Mouse (Mus musculus) ES-E14 (cell line): ENCODE results near the gene Arhgap9.

ENCODE experiments used
- CHD2 ChIP-seq: IDR thresholded peaks from 2 replicates; pipeline ENCODE4 v1.6.1; 2014; ENCODE audit warnings: mild to moderate bottlenecking, low read depth, low read length, inconsistent platforms
- HCFC1 ChIP-seq: IDR thresholded peaks from 2 replicates; pipeline ENCODE4 v1.6.1; 2012; ENCODE audit warnings: low read length, inconsistent platforms, borderline replicate concordance; ENCODE audit not compliant: insufficient read depth
- MAFK ChIP-seq: IDR thresholded peaks from 2 replicates; pipeline ENCODE4 v1.6.1; 2014; ENCODE audit warnings: mild to moderate bottlenecking, low read depth, low read length, inconsistent platforms; ENCODE audit not compliant: insufficient read depth
- ZC3H11A ChIP-seq: IDR thresholded peaks from 2 replicates; pipeline ENCODE4 v1.6.1; 2012; ENCODE audit warnings: low read depth, mild to moderate bottlenecking, inconsistent platforms, low read length, borderline replicate concordance
- ZNF384 ChIP-seq: IDR thresholded peaks from 2 replicates; pipeline ENCODE4 v1.6.1; 2012; ENCODE audit warnings: low read depth, low read length, inconsistent platforms

- TF ChIP-seq CHD2, result no peak
- no peak for TF ChIP-seq MAFK
- no peak for TF ChIP-seq ZC3H11A
- no peak for TF ChIP-seq HCFC1
- TF ChIP-seq ZNF384, result no peak
These were observed 15.9 kb downstream of the Arhgap9 start for GRCm38 (mm10) chr10:127337536-127338099.
